Mouse (Mus musculus): Measurements from ENCODE around the gene Sh2d4b. TPM values are rescaled to one million over a fixed set of nuclear protein-coding genes. Genes with fewer than 3 reads are reported as not detected.

The Sh2d4b gene
- total RNA-seq (2021): 1 to 10 TPM; 1.5 to 3.4 TPM
- long read RNA-seq, experiment 1: 0 reads
- long read RNA-seq, experiment 2: 0 reads

DNA sequence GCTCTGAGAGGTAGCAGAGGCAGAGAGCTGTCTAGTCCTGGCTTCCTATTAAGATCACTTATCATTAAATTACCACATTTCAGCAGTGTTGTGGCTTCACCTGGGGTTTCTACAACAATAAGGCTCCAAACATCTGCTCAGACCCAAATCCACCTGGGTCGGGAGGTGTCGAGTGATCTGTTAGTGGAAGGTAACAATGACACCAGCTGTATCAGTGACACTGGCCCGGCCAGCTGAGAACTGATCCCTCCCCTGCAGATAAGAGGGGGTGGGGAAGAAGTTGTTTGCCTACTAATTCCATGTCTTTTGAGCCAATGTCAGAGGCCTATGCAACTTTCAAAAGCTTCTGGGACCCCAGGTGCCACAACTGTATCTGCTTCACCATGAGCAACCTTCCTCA, at the start of gene Sh2d4b:
Sh2d4b (minus strand) TSS at position 71 of the 400 bp plus-strand sequence.
- DNase-seq (ENCODE audit: low spot score in 2 of 2): no peak

DNA sequence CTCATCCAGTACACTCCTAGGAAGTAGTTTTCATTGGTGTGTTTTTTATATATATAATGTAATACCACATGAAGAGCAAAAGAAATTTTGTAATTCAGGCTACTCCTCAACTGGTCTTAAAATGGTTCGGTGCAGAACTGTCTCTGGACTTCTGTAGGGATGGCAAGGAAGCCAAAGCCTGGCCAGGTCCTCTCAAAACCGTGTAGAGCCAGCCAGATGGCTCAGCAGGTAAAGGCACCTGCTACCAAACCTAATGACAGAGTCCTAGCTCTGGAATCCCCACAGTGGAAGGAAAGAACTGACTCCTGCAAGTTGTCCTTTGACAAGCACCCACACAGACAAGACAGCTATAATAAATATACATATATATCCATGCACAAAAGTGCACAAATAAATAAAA, 49.4 kb upstream of the Sh2d4b start:
- DNase-seq (ENCODE audit: low spot score in 2 of 2): no peak

DNA sequence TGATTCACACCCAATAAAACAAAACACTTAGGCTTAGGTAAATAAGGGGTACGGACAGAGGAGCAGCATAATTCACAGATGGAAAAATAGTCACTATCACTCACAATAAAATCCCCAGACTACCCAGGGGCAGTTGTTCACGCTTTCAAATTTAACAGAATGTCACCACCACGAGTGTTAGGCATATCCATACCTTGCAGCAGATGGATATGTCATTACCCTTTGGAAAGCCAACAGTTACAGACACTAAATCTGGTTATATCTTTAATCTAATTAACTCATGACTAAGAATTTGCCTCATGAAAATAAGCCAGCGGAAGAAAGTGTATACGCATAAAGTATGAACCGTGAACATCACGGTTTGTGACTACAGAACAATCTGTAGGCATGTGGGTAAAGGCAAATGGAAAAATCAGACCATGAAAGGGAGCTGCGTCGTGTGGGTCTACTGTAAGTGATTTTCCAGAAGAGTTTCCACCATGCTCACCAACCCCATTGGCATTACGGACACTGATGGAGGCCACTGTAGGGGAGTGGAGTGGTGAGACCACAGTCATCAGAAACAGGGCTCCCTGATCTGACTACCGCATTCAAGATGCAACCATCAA, 45.4 kb upstream of the Sh2d4b start:
- no peak for DNase-seq (ENCODE audit: low spot score in 2 of 2)

DNA sequence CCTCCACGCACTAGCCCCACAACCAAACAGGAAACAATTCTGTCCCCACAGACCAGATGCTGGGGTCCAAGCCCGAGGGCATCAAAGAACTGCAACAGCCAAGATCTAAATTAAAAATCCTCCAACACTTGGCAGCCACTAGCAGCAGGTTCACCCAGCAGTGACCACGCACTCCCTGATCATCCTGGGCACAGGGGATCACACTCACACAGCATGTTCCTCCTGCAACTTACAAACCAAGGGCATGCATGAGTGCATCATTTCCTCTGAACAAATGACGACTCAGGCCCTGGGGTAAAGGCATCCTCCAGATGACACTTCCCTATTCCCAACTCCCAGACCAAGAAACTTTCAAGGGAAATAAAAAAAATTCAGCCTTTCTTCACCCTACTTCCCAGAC, 44.0 kb upstream of the Sh2d4b start:
- no peak for DNase-seq (ENCODE audit: low spot score in 2 of 2)

DNA sequence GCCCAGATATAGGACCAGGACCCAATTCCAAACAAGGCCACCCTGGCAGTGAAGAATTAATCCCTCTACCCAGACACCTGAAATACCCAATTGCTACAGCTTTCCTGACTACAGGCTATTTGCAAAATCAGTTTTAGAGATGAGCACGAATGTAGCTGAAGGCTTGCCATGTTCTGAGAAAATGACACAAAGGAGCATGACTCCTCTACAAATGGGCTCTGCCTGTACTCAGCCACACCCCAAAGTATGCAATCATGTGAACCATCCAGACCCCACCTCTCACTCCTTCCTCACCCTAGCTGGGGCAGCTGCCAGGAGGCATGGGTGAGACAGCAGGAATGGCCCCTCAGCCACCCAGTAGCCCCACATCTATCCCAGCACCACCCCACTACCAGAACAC, 42.4 kb upstream of the Sh2d4b start:
- no peak for DNase-seq (ENCODE audit: low spot score in 2 of 2)

DNA sequence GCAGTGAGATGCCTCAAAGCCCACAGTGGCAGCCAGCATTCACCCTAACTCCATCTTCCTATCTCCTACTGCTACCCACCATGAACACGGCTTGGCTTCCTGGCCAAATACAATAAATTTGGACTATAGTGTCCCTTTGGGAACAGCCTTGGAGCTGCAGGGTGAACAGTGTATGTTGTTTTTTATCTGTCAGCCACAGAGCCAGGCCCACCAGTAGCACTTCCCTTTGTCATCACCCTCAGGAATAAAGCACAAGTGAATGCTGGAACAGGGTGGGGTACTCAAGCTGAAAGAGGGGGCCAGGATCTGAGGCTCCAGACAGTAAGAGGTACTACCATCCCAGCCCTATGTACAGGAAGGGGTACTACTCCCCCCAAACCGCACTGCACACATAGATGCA, 42.0 kb upstream of the Sh2d4b start:
- DNase-seq (ENCODE audit: low spot score in 2 of 2): no peak

DNA sequence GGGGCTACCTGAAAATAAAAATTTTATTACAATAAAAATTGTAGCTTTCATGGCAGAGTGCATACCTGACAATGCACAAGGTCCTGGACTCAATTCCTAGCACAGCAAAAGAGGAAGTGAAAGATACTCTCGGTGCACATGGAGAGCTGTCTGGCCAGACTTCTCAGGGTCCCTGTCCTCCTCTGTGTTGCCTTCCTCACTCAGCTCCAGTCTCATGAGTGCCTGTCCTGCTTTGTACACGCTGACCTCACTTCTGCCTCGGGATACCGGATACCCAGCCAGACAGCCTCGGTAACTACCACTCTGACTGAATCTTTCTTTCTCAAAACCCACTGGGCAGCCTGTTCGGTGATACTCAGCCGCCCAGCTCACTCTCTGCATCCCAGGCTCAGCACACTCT, 40.3 kb upstream of the Sh2d4b start:
- no peak for DNase-seq (ENCODE audit: low spot score in 2 of 2)

DNA sequence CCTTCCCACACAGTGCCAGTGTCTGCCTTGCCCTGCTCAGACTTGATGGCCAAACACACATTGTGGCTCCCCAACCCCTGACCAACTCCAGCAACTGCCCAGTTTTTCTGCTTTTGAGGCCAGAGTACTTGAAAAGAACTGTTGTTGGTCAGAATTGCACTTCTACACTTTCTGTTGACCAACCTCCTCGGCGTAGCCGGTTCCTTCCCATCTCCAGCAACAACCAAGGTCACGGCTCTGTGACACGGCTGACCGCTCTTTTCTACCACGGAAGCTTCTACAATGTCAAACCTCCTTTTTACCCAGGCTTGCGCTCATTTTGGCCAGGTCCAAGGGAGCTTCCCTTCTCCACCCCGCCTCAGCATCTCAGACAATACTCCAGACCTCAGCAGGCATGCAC, 39.2 kb upstream of the Sh2d4b start:
- DNase-seq (ENCODE audit: low spot score in 2 of 2): no peak

DNA sequence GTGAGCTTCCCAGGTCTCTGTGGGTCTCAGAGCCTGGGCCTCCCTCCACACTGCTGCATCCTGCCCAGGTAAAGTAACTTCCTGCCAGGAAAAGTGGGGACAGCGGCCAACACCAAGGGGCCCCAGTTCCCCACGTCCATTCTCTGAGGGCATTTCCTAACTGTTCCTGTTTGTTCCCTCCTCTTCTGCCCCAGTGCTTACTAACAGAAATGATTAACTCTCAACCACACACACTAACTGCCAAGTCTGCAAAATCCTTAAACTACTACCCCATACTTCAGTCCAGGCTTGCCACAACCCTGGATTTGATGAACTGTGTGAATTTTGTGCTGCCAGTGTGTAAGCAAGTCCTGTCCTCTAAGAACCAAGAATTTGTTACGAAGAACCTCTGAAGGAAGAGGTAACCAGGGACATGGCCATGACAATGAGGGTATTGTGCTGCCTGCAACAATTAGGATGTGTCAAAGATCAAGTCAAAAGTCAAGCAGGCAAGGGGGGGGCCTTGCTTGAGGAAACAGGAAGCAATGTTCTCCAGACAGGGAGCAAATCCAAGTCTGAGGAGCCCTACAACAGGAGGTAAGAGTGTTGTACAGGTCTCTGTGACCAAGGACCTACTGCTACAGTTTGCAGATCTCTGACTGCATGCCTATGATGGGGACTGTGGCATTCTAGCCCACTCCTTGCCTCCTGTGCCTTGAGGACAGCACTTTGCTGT, 38.2 kb upstream of the Sh2d4b start:
- DNase-seq (ENCODE audit: low spot score in 2 of 2): no peak

DNA sequence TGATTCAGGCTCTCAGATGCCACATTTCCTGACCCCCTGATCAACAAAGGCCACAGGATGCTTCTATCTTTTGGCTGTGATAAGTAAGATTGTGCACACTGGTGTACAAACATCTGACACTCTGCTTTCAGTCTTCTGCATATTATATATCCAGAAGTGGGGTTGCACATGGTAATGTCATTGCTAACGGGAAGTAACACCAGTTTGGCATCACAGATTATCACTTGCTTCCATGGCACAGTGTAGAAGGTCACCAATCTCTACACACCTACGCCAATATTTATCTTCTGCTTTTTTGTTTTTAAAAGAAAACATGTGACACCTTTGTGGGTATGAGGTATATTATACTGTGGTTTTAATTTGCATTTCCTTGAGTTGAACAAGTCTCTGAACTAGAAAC, 36.9 kb upstream of the Sh2d4b start:
- no peak for DNase-seq (ENCODE audit: low spot score in 2 of 2)

DNA sequence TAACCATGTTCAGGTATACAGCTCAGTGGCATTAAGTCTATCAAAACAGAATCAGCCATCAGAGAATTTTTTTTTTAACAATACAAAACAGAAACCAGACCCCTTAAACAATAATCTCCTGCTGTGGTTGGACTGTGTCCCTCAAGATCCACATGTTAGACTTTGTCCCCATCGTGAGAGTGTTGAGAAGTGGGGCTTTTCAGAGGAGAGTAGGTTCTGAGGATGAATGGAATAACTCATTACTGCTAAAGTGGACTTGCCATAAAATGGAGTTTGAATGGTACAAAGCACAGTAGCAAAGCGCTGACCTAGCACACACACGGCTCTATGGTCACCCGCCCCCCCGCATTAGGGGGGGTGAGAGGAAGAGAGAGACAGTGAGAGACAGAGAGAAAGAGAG, 35.8 kb upstream of the Sh2d4b start:
- DNase-seq (ENCODE audit: low spot score in 2 of 2): no peak

DNA sequence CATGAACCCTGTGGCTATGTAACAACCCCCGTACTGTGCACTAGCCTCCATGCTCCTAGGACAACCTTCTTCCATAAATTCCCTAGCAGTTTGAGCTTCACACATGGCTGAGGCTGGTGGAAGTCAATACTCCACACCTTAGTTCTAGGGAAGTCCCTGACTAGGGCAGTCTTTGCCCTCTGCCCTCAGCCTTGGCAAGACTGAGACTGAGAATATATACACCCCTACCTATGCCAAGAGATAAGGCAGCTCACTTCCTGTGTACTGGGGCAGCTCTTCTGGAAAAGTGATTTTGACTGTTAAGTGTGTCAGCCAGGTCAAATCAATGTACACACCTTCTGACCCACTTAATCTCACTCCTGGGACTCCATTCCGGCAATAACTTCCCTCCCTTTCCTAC, 34.0 kb upstream of the Sh2d4b start:
- no peak for DNase-seq (ENCODE audit: low spot score in 2 of 2)

DNA sequence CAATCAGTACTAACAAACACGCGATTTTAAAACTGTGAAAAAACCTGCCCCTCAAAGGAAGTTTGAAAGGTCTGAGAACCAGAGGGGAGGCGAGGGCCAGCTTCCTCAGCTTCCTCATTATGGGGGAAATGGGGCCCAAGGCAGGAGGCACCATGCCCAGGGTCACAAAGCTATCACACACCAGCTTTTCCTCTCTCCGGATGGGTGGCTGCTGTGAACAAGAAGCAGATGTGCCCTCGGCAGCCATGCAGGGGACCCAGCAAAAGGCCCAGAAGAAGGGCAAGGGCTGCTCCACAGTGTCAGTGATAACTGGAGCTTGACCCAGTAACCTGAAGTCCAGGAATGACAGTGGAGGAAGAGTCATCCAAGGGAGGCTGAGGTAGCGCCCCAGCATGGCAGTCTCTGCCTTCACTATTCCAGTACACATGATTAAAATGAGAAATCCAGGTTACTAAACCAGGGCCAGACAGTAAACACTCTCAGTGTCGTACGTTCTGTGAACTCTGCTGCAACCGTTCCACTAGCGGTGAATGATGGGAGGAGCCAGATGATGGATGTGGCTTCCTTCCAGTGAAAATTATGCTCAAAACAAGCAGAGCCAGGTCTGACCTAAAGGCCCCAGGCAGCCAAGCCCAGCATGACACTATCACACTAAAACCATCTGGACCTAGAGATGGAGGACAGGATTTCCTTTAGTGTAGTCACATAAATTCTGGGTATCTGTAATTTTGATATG, 31.5 kb upstream of the Sh2d4b start:
- DNase-seq (ENCODE audit: low spot score in 2 of 2): no peak

DNA sequence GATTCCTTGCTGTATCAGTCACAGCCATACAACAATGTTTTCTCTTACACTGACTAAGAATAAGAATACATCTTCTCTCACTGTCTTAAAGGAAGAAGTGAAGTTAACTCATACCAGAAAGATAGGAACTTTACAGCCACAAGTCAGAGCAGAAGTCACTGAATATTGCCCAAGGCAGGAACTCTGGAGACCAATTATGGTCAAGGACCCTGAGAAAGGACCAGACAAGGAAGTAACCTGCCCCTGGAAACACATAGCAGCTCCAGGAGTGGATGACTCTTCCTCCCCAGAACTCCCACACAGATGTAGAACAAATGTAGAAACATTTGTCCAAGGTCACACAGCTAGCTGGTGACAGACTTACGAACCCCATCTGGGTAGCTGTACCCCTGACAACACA, 28.2 kb upstream of the Sh2d4b start:
- no peak for DNase-seq (ENCODE audit: low spot score in 2 of 2)

DNA sequence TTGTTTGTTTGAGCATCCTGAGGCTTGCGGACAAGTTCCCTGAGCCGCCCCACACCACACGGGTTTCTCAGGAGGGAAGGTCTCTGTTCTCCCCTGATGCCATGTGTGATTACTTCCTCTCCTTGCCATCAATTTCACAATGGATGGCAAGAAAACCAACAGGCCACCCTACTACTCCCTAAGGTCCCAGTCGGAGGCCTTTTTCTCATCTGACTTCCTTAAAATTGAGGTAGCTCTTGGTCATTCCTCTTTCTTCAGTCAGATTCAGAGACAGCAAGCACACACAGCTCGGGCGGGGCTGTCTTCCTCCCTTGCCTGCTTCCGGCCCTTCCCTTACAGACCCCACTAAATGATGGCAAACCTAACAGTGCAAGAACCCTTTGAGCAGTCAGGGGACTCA, 26.5 kb upstream of the Sh2d4b start:
- DNase-seq (ENCODE audit: low spot score in 2 of 2): no peak

DNA sequence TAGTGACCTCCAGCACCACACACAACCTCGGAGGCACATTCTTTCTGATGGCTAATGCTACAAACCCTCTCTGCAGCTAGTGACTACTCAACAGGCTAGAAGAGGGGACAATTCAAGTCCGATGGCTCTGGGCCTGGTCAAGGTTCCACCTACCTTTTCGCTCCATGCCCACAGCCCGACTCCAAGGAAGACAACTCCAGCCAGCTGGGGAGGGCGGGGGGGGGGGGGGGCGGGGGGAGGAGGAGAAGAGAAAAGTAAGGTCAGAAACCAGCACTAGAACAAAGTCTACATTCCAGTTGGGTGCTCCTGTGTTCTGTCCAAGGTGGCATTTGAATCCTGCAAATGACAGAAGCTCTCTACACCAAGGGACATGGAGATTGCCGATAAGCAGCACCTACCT, 25.4 kb upstream of the Sh2d4b start:
- no peak for DNase-seq (ENCODE audit: low spot score in 2 of 2)

DNA sequence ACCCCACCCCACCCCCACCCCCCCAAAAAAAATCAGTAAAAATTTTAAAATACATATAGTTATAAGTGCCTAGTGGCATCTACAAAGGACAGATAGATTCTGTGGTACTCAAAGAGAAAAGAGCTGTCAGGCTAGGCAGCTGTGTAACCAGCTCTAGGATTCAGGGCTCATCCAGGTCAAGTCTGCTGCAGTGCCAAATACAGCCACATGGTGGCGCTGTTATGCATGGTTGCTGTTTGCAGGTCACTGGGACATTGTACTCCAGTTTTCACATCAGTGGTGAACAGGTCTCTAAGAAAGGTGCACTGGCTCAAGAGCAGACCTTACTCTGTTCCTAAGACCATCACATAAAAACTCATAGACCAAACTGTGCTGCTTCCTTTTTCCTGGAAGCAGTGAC, 24.6 kb upstream of the Sh2d4b start:
- DNase-seq (ENCODE audit: low spot score in 2 of 2): peak; percentile 90 to 91

DNA sequence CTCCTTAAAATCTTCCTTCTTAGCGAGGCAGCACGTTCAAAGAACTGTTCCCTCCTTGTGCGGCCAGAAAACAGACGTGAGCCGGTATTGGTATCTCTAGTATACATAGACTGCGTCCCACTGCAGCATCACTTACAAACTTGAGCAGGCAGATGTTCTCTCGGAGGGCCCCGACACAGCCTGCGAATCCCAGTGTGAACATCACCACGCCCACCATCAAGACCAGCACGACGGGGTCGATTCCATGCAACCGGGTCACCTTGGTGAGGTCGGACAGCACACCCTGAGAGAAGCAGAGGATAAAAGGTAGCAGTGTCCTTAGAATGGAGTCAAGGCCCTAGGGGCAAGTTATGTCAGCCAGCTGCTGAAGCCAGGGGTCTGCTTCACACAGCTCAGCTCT, 23.6 kb upstream of the Sh2d4b start:
- no peak for DNase-seq (ENCODE audit: low spot score in 2 of 2)

DNA sequence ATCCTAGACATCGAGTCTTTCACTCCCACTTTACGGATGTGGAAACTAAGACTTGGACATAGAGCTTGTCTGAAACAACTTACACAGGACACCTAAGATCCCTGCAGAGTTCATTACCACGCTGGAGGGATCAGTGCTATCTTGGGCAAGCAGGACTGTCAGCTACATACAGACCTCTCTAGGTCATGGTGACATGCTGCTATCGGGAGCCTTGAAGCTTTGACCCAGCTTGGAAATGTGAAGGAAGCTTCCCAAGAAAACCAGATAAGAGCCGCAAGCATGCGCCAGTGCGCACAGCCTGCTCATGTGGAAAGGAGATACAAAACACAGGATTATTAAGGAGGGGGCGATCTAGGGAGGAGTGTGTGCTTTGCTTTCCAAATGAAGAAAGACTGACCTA, 22.8 kb upstream of the Sh2d4b start:
- DNase-seq (ENCODE audit: low spot score in 2 of 2): no peak

DNA sequence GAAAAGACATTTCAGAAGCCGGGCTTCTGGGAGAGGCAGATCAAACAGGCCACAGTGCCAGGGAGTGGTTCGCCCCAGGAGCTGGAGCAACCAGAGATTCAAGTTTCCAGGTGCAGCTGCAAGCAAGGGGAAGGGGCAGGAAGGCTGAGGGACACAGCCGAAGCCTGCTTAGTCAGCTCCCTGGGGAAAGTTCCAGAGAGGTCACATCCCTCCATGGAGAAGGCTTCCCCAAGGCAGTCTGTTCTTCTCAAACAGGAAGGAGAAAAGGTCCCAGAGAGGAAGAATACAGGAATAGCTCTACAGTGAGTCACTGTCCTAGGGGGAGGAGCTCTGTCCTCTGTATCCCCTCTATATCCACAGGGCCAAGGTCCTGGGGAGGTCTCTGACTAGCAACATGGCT, 21.6 kb upstream of the Sh2d4b start:
- DNase-seq (ENCODE audit: low spot score in 2 of 2): no peak

DNA sequence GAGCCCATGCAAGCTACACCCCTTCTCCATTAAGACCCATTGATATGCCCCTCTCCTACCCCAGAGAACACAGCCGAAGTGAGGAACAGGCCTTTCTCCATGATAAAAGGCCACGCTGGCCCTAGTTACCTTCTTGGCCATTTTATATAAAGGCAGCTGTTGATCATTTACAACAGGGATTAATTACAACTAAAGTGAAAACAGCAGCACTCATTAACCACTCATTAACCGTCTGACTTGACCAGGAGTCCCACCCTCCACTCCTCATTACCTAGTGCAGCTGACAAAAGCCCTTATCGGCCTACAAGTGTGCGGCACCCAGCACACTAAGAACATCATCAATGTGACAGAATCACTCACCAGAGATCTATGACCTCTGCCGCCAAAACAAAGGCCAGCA, 20.6 kb upstream of the Sh2d4b start:
- DNase-seq (ENCODE audit: low spot score in 2 of 2): no peak

DNA sequence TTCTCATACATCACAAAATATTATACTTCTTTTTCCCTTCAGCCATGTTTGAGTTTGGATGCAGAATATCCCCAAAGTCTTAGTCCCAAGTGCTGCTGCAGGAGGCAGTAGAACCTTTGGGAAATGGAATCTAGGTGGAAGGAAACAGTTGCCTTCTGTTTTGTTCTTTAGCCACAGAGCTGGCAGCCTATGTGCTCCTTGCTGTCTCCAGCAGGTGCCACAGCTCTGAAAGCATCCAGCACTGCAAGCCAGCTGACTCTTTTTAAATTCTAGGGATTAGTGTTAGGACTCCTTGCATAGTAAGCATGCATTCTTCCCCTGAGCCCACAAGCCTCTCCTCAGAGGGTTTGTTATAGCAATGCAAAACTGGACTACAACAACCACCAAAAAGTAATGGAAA, 18.5 kb upstream of the Sh2d4b start:
- DNase-seq (ENCODE audit: low spot score in 2 of 2): no peak

DNA sequence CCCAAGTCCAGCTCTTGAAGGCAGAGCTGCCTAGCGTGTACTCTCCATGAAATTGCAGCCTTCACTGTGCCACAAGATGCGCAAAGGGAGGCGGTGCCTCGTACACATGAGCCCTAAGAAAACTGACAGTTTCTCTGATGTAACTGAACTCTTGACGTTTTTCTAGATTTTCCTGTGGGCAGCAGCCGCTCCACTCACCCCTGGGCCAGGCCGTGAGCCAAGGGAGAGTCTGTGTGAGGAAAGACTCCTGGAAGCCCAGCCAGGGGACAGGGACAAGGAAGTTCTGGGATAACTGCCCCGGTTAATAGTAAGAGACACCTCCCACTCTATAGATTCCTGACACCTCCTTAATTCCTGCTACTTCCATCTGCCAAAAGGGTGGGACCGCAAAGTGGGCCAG, 15.7 kb upstream of the Sh2d4b start:
- no peak for DNase-seq (ENCODE audit: low spot score in 2 of 2)
